Mouse (Mus musculus) ovary, postnatal 36 days (tissue): Measurements from ENCODE around the gene Mad1l1.

Experiments used
- DNase-seq: peaks from one replicate; pipeline ENCODE4 v3.0.0; 2022; ENCODE audit warnings: low spot score, mixed read lengths

The Mad1l1 gene

DNA sequence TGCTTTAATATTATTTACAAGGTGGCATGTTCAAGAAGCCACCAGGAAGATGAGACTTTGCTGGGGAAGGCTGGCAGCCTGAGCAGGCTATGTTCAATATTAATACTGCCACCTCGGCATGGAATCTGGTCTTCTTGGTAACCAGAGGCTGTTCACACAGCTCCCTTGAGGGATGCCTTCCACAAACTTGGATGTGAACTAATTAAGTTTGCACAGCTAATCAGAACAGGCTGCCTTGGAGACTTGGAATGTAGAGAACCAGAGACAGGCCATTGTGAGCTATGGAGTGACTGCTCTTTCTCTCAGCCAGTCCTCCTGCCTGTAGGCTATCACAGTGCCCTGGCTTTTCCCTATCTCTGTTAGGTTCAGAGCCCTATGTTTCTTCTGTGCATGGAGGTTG is 278.4 kb downstream of the Mad1l1 start:
- no peak for DNase-seq

DNA sequence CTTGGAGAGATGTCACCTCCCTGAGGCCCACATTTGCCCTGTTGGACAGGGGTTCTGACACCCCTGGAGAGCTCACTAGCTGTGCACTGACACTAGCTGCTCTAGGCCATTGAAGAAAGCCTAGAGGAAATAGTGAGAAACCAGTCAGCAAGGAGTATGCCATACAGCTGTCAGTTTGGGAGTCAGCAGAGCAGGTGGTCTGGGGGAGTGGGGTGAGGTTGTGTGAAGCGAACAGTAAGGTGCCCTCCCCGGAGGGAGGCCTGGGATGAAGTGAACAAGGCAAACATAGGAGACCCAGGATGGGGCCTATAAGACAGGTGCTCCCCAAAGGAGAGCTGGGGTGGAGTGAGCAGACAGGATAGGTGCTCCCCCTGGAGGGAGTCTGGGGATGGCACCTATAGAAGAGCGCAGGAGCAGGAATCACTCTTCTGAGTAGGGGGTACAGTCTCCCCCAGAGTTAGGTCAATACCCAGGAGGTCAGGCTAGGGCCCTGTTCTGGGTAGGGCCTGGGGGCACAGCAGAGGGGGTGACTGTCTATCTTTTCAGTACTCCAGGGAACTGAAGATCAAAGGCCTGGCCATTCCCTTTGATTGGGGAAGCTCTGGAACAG is 279.2 kb downstream of the Mad1l1 start:
- DNase-seq, result no peak

DNA sequence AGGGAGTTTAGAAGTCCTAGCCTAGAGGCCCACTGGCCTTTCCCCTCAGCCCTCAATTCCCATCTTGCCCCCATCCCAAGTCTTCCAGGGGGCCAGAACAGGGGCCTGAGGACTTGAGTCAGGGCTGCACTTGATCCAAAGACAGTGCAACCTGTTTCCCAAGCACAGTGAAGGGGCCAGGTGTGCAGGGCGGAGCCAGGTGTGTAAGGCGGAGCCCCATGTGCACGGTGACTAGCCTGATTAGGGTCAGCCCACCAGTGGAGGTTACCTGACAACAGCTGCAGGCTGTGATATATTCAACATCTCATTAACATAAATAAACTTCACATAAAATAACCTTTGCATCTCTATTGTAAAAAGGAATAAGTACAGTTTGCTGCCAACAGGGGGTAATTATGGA is 280.3 kb downstream of the Mad1l1 start:
- DNase-seq, result no peak

DNA sequence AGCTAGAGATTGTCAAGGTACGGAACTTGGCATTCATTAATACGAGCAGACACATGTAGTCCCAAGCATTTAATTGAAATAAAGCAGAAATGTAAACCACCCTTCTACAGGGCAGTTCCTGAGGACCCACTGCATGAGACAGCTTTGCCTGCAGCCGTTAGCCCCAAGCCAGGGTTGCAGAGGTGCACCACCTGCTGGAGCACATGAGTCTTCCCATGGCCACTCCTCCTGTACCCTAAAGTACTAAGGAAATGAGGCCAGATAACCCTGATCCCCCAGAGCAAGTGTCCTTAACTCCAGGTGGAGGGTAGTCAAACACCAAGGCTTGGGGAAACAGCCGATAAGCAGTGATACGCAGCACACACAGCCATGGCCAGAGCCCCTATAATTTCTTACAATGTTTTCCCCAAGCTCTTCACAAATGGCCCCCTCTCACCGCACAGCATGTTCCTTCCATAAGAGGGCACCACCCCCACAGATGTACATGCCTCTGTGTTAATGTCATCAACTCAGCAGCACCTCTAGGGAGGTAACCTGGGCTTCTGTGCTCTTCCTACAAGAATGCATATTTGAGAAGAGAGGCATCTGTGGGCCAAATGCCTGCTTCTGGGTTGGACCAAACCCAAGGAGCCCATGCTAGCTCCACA is 283.6 kb downstream of the Mad1l1 start:
- DNase-seq, result no peak

DNA sequence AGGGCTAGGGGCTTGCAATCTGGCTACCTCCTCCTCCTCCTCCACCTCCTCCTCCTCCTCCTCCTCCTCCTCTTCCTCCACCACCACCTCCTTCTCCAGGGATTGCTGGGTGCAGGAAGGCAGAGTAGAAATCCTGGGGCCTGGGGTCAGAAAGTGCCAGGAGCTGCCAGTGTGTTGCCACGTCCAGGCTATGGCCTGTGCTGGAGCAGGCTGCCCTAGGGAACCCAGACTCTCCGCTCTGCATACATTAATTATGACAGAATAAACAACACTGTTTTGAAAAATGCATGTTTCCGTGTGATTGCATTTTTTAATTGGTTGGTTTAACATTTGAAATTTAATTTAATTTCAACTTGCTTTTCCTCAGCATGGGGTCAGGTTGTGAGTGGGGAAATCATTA is 285.7 kb downstream of the Mad1l1 start:
- no peak for DNase-seq

DNA sequence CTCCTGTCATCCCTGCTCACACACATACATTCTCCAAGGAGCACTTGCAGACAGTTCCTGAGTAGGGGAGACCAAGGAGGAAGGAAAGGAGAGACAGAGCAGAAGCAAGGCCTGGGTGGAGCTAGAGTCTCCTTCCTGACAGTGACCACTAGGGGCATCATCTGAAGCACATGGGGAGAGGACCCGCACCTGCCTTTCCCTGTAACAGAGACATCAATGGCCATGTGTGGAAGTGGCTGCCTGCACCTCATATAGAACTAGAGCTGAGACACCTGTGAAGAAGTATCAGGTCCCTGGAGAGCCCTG is 286.4 kb downstream of the Mad1l1 start:
- no peak for DNase-seq

DNA sequence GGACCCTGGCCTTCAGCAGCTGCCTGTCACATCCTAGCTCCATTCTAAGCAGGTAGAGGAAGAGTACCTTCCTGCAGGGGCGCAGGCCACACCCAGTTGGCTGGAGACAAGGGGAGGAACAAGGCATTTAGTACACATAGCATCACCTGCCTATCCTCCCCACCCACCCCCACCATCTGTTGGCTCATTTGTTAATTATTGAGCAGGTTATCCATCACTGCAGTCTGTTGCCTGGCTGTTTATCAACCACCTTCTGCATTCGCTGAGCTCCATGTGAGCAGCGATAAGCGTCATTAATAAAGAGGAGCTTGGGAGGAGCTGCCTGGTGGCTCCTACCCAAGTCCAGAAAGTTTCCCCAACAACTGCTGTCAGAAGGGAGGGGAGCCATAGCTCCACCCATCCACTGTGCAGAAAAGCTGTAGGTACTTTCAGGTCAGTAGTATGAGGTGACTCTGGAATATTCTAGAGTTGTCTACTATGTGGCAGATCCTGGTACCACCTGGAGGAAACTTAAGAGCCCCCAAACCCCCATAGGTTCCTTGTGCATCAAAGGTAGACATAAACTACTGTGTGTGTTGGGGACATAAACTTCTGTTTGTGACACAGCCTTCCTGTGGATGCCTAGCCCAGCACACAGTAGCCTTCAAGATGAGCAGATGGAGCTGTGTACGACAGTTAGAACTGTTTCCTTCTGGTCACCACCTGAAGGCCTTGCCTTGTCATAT is 286.9 kb downstream of the Mad1l1 start:
- no peak for DNase-seq

DNA sequence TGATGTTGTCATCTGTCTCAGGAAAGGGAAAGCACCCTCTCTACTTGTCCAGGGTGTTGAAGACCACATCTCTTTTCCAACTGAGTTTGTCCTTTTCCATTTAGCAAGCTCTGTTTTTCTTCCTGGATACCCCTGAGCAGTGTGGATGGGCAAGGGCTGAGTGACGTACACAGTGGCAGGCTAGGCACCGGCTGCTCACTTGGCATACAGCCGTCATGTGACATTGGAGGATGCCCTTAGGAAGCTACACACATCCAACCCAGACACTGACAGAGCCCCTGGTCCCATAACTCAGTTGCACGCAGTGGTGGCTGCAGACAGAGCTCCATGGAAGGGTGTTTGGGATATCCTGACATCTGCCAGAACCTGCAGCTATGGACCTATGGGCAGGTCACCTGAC is 295.0 kb downstream of the Mad1l1 start:
- no peak for DNase-seq

DNA sequence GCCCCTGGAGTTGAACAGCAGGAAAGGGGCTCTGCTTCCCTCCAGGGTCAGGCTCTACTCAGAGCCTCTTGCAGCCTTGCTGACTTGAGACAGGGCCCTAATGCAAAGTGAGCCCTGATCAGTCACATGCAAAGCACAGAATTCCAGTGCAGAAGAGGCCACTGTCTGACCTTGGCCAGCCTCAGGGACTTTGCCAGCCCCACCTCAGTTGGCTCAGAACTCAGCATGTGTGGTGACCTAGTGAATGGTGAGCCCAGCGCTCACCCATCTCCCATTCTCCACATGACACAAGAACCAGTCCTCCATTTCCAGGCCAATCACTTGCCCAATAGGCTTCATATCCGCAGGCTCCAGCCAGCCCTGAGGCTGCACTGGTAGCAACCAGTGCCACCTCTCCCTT is 296.1 kb downstream of the Mad1l1 start:
- no peak for DNase-seq

DNA sequence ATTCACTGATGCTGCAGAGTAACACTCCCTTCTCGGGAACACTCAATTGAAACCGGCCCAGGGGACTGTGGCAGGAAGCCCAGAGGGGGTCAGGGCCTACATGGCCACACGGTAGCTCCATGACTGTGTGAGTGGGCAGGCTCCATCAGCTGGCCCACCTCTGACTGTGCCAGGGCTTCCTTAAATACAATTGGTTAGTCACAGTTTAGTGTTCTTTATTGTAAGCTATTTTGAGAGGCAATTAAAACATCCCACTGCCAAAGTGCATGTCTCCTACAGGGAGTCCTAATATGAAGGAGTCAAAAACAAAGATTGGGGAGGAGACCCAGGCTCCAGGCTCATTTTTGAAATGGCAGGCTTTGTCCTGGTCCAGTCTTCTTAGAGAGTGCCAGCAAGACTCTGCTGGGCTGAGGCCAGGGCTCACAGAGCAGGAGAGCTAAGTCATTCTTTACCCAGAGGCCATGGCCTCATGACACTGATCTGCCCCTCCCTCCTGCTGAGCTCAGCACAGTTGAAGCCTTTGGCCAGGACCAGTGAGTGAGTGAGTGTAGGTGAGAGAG is 297.3 kb downstream of the Mad1l1 start:
- DNase-seq, result peak; percentile 43

DNA sequence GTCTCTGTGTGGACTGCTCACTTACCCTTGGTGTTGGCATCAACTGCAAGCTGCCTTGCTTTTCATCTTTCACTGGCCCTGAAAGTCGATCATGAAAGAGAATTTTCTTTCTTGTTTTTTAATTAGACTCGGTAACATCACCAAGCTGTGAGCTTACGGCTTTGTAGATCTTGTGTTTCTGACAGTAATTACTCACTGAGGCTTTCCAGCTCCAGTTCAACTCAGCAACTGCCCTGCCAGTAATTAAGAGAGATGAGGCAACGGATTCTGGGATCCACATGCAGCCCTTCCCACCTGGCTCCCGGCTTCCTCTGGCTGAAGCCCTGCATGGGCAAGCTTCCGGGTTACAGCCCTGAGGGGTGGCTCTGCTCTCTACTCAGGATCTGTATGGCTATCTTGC is 298.5 kb downstream of the Mad1l1 start:
- DNase-seq, result no peak

DNA sequence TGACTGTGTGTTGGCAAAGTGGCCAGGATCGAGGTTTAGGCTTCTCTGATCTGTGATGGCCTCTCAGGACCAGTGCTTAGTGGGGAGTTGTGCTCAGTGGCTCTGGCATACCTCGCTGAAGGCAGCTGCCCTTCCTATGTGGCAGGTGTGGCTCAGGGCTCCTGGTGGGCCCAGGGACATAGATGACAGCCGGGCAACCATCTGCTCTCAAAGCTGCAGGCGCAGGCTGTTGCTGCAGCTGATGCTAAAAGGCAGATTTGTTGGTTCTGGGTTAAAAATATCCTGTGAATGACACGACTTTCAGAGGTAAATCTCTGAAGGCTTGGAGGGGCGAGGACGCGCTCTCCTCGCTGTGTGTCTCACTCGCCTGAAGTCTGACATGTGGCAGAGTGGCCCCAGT is 299.6 kb downstream of the Mad1l1 start:
- no peak for DNase-seq

DNA sequence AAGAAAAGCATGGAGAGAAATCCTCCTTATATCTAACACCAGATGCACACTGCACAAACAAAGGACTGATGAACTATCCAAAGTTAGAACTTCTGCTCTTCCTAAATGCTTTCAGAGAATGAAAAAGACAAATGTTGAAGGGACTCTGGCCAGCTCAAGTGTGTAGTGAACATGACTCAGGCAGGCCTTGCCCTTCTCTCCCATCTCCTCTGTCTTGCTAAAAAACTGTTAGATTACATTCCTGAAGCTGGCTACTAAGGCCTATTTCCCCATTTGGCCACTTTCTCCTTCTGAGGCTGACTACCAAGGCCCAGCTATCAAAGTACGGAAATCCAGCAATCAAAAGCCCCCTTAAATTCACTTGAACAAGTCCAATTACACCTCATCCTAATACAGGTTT is 301.7 kb downstream of the Mad1l1 start:
- DNase-seq, result no peak

DNA sequence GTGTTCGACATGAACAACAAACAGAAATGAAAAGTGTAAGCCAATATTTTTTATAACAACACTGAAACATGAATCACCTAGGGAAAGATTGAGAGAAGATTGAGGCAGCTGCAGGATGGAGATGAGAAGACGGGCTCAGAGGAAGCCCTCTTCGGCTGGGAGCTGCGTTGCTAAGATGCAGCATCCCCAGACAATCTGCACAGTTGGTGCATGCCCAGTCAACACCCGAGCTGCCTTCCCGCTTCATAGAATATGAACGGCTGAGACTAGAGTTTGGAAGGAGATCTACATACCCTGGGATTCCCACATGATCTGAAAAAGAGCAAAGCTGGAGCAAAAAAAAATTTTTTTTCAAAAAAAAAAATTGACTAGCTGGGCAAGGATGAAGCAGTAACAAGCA is 302.6 kb downstream of the Mad1l1 start:
- DNase-seq, result no peak

DNA sequence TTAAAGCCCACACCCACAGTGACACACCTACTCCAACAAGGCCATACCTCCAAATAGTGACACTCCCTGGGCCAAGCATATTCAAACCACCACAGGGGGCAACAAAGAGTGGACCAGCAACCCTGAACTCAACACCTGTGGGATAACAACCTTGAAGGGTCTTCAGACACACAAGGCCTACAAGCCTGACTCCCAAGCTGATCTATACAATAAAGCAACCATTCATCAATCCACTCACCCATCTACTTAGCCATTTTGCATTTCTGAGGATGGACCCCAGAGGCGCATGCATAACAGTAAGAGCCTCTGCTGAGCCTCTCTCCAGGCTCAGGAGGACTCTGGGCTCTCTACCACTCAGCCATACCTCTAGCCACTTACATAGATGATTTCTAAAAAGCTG is 304.5 kb downstream of the Mad1l1 start:
- DNase-seq, result no peak

DNA sequence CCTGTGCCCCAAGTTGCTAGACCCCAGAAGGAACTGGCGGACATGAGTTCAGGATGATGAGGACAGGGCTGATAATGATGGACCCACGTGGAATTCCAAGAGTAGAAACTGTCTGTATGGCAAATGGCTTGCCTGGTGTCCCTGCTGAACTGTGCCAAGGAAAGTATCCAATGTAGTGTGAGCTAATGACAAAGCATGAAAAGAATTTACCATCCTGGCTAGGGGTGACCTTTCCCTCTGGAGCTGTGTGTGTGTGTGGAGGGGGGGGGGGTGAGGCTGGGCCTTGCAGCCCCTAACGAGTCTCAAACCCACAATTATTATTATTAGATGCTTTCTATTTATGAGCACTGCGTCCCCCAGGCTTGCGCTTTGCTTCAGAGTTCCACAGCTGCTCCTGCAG is 307.7 kb downstream of the Mad1l1 start:
- DNase-seq, result no peak

DNA sequence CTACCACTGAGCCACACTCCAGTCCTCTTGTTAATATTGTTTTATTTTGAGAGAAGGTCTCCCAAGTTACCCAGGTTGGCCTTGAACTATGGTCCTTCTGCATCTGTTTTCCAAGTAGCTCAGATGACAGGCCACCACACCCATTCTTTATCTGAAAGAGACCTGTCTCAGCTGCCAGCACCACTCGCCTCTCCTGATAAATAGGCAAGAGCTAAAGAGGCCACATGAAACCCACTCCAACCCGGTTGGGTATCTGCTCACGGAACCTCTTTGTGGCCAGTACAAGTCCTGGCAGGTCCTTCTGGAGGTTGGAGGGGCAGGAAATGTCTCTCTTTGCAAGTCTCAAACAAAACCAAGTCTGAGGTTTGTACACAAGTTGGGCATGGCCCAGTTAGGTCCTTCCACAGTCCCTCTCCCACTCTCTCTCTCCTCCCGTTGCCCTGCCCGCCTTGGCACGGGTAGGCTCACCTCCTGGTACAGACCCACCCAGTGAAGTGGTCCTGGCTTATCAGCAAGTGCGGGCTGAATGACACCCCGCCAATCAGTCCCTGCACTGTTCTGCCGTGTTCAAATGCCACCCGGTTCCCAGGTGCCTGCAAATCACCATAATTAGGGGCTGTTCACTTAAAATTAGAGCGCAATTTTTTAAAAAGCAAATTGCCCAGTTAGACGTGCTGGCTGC is 308.9 kb downstream of the Mad1l1 start:
- no peak for DNase-seq

DNA sequence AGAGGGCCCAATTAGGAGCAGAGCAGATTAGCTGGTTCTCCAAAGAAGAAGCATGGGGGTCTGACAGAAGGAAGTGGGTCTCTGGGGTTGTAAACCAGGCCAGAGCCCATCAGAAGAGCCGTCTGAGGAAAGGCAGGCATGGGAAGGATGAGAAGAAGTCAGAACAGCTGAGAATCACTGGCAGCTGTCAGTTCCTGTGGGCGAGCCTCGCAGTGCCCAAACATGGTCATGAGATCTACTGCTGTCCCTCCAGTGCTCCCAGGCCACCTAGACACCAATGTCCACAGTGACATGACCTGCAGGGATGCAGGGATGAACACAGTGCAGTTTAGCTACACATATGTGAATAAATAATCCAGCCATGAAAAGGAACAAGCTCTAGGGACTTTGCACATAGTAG is 310.9 kb downstream of the Mad1l1 start:
- DNase-seq, result no peak

DNA sequence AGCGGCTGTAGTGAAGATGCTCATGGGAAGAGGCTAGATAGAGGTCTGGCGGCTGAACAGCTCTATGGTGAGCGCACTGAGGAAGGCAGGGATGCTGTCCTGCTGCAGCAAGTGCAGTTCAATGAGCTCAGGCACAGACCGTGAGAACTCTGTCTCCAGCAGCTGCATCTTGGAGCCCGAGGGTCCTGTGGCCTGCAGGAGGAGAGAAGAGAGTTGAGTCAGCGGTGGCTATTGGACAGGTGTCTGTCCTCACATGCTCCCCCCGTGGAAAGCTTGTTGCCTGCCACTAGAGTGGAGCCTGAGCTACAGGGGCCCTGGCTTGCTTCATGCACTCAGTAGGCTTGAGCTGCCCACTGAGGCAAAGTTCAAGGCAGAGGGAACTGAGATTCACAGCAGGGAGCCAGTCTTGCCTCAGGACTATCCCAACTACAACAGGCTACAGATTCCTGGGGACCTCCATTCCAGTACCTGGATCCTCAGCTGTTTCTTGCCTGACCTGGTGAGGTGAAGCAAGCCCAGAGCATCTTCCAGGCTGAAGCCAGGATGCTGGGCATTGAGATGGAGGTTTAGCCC is 312.2 kb downstream of the Mad1l1 start:
- no peak for DNase-seq

DNA sequence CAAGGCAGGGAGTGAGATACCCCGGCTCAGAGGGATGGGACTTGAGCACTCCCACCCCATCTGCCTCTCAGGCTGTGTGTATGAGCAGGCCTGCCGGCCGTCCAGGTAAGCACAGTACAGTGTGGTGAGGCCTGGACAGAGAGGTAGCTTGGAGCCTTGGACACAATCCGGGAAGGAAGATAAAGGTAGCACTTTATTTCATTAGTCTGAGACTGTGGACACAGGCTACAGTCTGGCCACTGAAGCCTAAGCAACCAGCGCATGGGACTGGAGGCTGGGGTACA is 312.9 kb downstream of the Mad1l1 start:
- DNase-seq, result no peak

DNA sequence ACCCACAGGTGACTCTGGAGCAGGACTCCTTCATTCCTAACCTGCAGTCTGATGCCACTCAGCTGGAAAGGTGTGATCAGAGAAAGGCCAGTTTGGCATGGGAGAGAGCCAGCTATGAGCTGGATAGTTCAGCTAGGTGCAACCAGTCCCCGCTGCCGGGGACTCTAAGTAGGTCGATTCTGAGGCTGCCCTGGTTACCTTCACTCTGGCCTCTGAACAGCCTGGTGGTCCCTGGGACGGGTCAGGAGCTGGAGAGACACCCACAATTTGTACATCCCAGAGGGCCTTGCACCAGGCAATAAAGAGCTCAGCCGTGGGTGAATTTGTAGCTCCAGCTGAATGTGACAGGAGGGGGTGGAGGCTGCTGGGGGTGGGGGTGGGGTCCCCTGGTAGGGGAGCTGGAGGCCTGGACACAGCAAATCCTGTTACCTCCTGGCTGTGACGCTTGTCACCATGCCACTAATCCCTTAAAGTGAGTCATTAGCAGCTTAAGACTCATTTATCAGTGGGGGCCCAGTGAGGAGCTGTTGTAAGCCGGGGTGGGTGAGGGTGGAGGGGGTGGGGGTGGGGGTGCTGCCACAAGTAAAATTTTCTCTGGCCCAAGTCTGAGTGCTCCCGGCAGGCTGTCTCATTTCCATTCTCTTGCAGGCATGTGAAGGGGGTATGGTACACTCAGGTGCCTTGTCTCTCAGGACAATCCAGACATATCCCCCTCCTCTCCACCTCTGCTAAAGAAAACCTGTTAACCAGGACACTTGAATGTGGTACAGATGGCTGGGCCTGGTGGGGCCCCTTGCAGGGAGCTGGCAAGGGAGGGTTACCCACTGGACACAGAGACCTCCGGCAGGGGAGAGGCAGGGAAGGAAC is 313.5 kb downstream of the Mad1l1 start:
- no peak for DNase-seq

DNA sequence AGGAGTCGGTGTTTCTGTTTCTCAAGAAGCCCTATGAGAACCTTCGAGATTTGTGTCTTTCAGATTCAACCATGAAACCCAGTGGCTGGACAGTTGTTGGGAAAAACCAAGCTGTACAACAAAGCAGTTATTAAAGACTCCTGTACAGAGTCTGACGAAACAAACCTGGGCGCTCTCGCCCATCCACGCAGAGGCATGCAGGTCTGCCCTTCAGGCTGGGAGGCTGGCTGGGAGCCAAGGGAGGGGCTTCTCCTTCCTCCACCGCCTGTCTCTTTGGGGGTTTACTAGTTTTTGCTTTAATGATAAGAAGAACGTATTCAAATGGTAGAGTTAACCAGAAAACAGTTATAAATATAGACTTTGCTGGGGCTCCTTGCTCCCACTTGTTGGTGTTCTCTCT is 314.5 kb downstream of the Mad1l1 start:
- no peak for DNase-seq
